Mouse (Mus musculus): ENCODE measurements around the gene Tbc1d2b.

DNA sequence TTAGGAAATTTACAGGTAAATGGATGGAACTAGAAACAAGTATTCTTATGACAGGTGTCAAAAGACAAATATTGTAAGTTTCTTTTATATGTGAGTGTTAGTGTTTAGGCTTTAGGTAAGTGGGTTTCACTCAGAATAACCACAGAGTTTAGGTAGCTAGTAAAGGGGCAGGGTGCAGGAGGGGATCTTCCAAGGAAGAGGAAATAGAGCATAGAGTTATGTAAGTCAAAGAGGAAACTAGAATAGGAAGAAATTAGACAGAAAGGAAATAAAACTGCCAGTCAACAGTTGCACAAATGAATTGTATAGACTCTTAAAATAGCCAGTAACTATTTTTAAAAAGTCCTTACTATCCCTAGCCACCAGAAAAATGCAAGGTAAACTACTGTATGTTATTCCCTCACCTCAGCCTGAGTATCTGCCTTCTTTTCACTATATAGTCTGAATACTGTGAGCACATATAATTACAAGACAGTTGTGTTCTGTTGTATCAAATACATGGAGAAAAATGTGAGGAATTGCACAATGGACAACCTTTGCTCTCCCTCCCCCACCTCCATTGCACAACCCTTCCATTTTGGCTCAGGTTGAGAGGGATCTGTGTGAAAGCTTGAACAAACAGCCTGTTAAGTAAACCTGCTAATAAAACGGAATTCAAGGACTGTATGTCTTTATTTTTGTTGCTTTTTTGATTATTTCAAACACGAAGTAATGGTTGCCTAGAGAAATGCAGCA, 32.7 kb upstream of the Tbc1d2b start:
- TF ChIP-seq CTCF (IDR thresholded peaks at IDR 0.05; ENCODE audit: borderline replicate concordance, insufficient read depth, low read length) (no peak), POLR2A (IDR thresholded peaks at IDR 0.05; ENCODE audit: low read depth, low read length) (no peak)
